Mouse (Mus musculus): Measurements from ENCODE around the gene Rims1. TPM values are rescaled to one million over a fixed set of nuclear protein-coding genes. Genes with fewer than 3 reads are reported as not detected.

Rims1 gene
- polyA plus RNA-seq, 1 experiment = 7.6 TPM

- no peak for TF ChIP-seq EP300 (IDR thresholded peaks at IDR 0.05; ENCODE audit: insufficient read depth, low read depth, low read length)
- TF ChIP-seq CTCF (IDR thresholded peaks at IDR 0.05; ENCODE audit: low read depth, low read length) = no peak
- no peak for TF ChIP-seq POLR2A (IDR thresholded peaks at IDR 0.05; ENCODE audit: insufficient read depth, low read length)
- Histone ChIP-seq H3K27me3 (ENCODE audit: control insufficient read depth, insufficient read depth, low read length, poor library complexity, severe bottlenecking) (no peaks in the 10 kb centered on the region), H3K4me3 (ENCODE audit: low read depth, low read length) (no peak overlapping the region), H3K36me3 (ENCODE audit: control insufficient read depth, insufficient read depth, low read length, poor library complexity, severe bottlenecking) (no peaks in the 10 kb centered on the region), H3K9me3 (replicated peaks; ENCODE audit: control insufficient read depth, insufficient read depth, low read length, poor library complexity, severe bottlenecking) (no peaks in the 10 kb centered on the region), H3K27ac (ENCODE audit: insufficient read depth, low read length) (no peak overlapping the region), H3K4me1 (ENCODE audit: control insufficient read depth, insufficient read depth, low read length) (no peaks in the 10 kb centered on the region), H3K9ac (ENCODE audit: low read depth, poor library complexity, severe bottlenecking) (no peak overlapping the region)
Observed at GRCm38 (mm10) chr1:22631991-22632390, 173.8 kb downstream of the Rims1 start.

DNA sequence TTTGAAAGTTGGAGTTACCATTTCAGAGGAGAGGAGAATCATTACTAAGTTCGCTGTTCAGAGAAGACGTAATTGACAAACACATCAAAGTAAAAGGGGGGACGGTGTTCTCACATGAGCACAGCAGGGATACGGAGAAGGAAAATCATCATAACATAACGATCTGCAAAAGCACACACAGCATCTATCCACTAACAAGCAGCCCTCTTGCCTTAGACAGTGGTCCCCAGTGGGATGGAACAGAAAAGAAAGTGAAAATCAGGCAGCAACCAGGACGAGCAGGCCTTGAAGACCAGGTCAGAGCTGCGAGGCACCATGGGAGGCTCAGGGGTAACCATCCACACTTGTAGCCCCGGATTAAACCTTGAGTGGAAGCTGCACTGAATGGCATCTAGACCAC lies 176.8 kb downstream of the Rims1 start:
- Histone ChIP-seq H3K27me3 (ENCODE audit: control insufficient read depth, insufficient read depth, low read length, poor library complexity, severe bottlenecking) (no peaks in the 10 kb centered on the region), H3K4me3 (ENCODE audit: low read depth, low read length) (no peak overlapping the region), H3K4me1 (ENCODE audit: control insufficient read depth, insufficient read depth, low read length) (no peaks in the 10 kb centered on the region), H3K36me3 (ENCODE audit: control insufficient read depth, insufficient read depth, low read length, poor library complexity, severe bottlenecking) (no peaks in the 10 kb centered on the region), H3K9me3 (replicated peaks; ENCODE audit: control insufficient read depth, insufficient read depth, low read length, poor library complexity, severe bottlenecking) (no peaks in the 10 kb centered on the region), H3K27ac (ENCODE audit: insufficient read depth, low read length) (no peak overlapping the region), H3K9ac (ENCODE audit: low read depth, poor library complexity, severe bottlenecking) (no peak overlapping the region)
- TF ChIP-seq CTCF (IDR thresholded peaks at IDR 0.05; ENCODE audit: low read depth, low read length) (no peak), POLR2A (IDR thresholded peaks at IDR 0.05; ENCODE audit: insufficient read depth, low read length) (no peak), EP300 (IDR thresholded peaks at IDR 0.05; ENCODE audit: insufficient read depth, low read depth, low read length) (no peak)

DNA sequence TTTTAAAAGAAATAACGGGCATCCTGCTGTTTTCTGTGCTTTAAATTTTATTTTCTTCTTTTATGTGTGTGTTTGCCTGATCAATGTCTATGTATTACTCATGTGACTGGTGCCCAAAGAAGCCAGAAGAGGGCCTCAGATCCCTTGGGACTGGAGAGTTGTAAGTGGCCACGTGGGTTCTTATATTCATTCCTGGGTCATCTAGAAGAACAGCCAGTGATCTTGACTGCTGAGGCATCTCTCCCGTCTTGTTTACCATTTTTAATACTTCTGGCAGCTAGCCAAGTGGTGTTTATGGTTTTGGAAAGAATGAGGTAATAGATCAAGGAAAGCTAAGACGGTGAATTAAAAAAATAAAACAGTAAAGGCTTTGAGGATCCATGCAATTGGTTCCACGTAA lies 178.8 kb downstream of the Rims1 start:
- Histone ChIP-seq H3K27ac (ENCODE audit: insufficient read depth, low read length) (no peak overlapping the region), H3K4me1 (ENCODE audit: control insufficient read depth, insufficient read depth, low read length) (no peaks in the 10 kb centered on the region), H3K36me3 (ENCODE audit: control insufficient read depth, insufficient read depth, low read length, poor library complexity, severe bottlenecking) (no peaks in the 10 kb centered on the region), H3K27me3 (ENCODE audit: control insufficient read depth, insufficient read depth, low read length, poor library complexity, severe bottlenecking) (no peaks in the 10 kb centered on the region), H3K9me3 (replicated peaks; ENCODE audit: control insufficient read depth, insufficient read depth, low read length, poor library complexity, severe bottlenecking) (no peaks in the 10 kb centered on the region), H3K9ac (ENCODE audit: low read depth, poor library complexity, severe bottlenecking) (no peak overlapping the region), H3K4me3 (ENCODE audit: low read depth, low read length) (no peak overlapping the region)
- TF ChIP-seq POLR2A (IDR thresholded peaks at IDR 0.05; ENCODE audit: insufficient read depth, low read length) (no peak), EP300 (IDR thresholded peaks at IDR 0.05; ENCODE audit: insufficient read depth, low read depth, low read length) (no peak), CTCF (IDR thresholded peaks at IDR 0.05; ENCODE audit: low read depth, low read length) (no peak)

GRCm38 (mm10) chr1:22626295-22626694 lies 179.5 kb downstream of the Rims1 start:
- no peak overlapping the region for H3K4me3 ChIP-seq (ENCODE audit: low read depth, low read length)
- H3K27me3 ChIP-seq (ENCODE audit: control insufficient read depth, insufficient read depth, low read length, poor library complexity, severe bottlenecking) = no peaks in the 10 kb centered on the region
- no peak overlapping the region for H3K9ac ChIP-seq (ENCODE audit: low read depth, poor library complexity, severe bottlenecking)
- H3K27ac ChIP-seq (ENCODE audit: insufficient read depth, low read length) = no peak overlapping the region
- no peak for TF ChIP-seq CTCF (IDR thresholded peaks at IDR 0.05; ENCODE audit: low read depth, low read length)
- H3K36me3 ChIP-seq (ENCODE audit: control insufficient read depth, insufficient read depth, low read length, poor library complexity, severe bottlenecking) = no peaks in the 10 kb centered on the region
- H3K9me3 ChIP-seq (replicated peaks; ENCODE audit: control insufficient read depth, insufficient read depth, low read length, poor library complexity, severe bottlenecking) = no peaks in the 10 kb centered on the region
- no peaks in the 10 kb centered on the region for H3K4me1 ChIP-seq (ENCODE audit: control insufficient read depth, insufficient read depth, low read length)

DNA sequence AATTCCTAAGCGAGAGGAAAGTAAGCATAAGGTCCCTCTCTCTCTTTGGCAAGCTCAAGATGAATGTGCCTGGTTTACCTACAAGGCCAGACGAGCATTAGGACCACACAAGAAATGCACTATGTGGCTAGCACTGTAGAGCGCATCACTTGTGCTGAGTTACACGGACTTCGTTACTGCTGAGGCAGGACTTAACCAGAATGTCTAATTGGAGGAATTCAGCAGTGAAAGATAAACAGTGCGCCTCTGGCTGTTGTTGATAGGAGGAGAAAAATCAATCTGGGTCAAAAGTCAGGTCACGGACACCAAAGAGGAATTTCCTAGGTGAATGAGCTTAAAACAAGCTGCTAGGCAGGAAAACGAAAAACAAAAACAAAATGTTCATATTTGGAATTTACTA lies 185.0 kb downstream of the Rims1 start:
- Histone ChIP-seq H3K27ac (ENCODE audit: insufficient read depth, low read length) (no peak overlapping the region), H3K9me3 (replicated peaks; ENCODE audit: control insufficient read depth, insufficient read depth, low read length, poor library complexity, severe bottlenecking) (no peaks in the 10 kb centered on the region; the same call in 1 of the 2 replicates), H3K36me3 (ENCODE audit: control insufficient read depth, insufficient read depth, low read length, poor library complexity, severe bottlenecking) (no peaks in the 10 kb centered on the region), H3K27me3 (ENCODE audit: control insufficient read depth, insufficient read depth, low read length, poor library complexity, severe bottlenecking) (no peaks in the 10 kb centered on the region), H3K4me3 (ENCODE audit: low read depth, low read length) (no peak overlapping the region), H3K4me1 (ENCODE audit: control insufficient read depth, insufficient read depth, low read length) (no peaks in the 10 kb centered on the region), H3K9ac (ENCODE audit: low read depth, poor library complexity, severe bottlenecking) (no peak overlapping the region)
- no peak for TF ChIP-seq CTCF (IDR thresholded peaks at IDR 0.05; ENCODE audit: low read depth, low read length)
- no peak for TF ChIP-seq POLR2A (IDR thresholded peaks at IDR 0.05; ENCODE audit: insufficient read depth, low read length)
- TF ChIP-seq EP300 (IDR thresholded peaks at IDR 0.05; ENCODE audit: insufficient read depth, low read depth, low read length) = no peak

DNA sequence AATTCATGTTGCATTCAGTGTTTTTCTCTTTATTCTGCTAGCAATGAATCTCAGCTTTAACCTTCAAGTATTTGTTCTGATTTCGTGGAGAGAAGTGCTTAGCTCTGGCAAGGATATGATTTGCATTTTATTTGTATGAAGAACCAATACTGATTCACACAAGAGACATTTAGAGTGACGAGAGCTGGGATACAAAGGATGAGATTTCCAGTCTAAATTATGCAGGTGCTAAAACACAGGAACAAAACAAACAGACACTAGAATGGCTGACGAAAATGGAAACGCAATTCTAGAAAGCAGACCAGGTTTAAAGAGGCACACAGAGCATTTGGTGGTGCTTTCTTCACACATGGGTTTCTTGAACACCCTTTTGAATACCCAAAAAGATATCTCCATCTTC lies 190.2 kb downstream of the Rims1 start:
- no peaks in the 10 kb centered on the region for H3K4me1 ChIP-seq (ENCODE audit: control insufficient read depth, insufficient read depth, low read length)
- no peak overlapping the region for H3K27ac ChIP-seq (ENCODE audit: insufficient read depth, low read length)
- H3K36me3 ChIP-seq (ENCODE audit: control insufficient read depth, insufficient read depth, low read length, poor library complexity, severe bottlenecking) = no peaks in the 10 kb centered on the region
- no peak overlapping the region for H3K9ac ChIP-seq (ENCODE audit: low read depth, poor library complexity, severe bottlenecking)
- H3K27me3 ChIP-seq (ENCODE audit: control insufficient read depth, insufficient read depth, low read length, poor library complexity, severe bottlenecking) = no peaks in the 10 kb centered on the region
- no peaks in the 10 kb centered on the region; the same call in 1 of the 2 replicates for H3K9me3 ChIP-seq (replicated peaks; ENCODE audit: control insufficient read depth, insufficient read depth, low read length, poor library complexity, severe bottlenecking)
- no peak for TF ChIP-seq EP300 (IDR thresholded peaks at IDR 0.05; ENCODE audit: insufficient read depth, low read depth, low read length)
- TF ChIP-seq POLR2A (IDR thresholded peaks at IDR 0.05; ENCODE audit: insufficient read depth, low read length) = no peak
- no peak overlapping the region for H3K4me3 ChIP-seq (ENCODE audit: low read depth, low read length)
